Mouse (Mus musculus) left cerebral cortex, adult 18-20 months (tissue): ENCODE results near the gene Tmtc1. TPM values are rescaled to one million over a fixed set of nuclear protein-coding genes. Genes with fewer than 3 reads are reported as not detected.

Source experiments
- DNase-seq, 2 experiments: peaks; one replicate each; pipeline ENCODE4 v3.0.0; 2021 to 2022; ENCODE audit warnings: low spot score in 2 of 2, mixed read lengths in 1 of 2
- total RNA-seq, 2 experiments: library from RNA; stranded (reverse); gene quantifications; 2 replicates each; pipeline ENCODE4 v1.2.3; 2021

Tmtc1 gene
- total RNA-seq, 2 experiments from 2014 or later = 52.2 to 54.7 TPM

DNA sequence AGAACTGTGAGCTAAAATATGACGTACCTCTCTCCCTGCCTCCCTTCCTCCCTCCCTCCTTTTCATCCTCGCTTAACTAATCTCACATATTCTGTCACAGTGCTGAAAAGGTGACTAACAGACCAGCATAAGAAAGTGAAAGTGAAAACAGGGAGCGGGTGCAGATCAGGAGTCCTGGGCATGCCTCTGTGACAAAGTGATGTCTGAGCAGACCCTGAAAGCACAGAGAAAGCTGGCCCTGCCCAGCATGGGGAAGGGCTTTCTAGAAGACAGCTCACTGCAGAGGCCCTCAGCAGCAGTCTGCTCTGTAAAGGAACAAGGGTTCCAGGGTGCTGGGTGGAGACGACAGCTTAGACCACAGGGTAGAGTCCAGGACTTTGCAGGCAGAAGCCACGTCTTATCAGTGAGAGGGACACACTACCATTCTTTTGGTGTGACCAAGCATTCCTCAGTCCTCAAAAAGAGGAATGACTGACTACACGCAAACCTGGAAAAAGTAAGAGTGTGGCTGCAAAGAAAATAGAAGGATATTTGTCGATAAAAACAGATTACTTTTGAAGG, 7.7 kb downstream of the Tmtc1 start:
- DNase-seq = no peak

DNA sequence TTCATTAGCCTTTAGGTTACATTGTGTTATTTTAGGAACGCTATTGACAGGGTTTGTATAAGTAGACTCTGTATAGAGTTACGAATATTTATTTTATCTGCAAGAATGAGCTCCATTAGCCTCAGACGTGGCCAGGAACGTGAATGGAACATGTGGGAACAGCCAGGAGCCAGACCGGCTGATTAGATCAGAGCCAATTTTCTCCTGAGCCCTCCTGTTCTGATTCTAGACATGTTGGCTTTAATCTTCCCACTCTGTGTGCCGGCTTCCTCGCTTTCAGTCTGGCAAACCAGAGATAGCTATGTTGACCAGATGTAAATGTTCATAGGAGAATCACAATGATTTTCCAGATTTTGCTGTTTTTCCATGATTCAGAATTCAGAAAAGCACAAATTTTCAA, 22.6 kb downstream of the Tmtc1 start:
- no peak for DNase-seq

DNA sequence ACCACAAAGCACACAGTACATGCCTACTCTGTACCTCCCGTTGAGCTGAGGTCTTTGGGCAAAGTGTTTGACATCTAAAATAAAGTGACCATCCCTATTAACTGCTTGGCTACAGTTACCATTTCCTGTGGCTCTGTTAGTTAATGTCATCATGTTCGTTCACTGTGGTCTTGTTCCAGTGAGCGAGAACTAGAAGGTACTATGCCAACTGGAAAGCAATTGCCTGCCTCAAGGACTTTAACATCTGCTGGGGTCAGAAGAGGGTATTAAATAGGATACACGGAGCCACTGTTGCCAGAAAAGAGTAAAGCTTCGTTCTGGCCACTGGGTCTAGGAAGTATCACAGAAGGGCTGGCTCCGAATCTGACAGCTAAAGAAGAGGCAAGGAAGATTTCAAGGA, 23.8 kb downstream of the Tmtc1 start:
- DNase-seq = no peak

DNA sequence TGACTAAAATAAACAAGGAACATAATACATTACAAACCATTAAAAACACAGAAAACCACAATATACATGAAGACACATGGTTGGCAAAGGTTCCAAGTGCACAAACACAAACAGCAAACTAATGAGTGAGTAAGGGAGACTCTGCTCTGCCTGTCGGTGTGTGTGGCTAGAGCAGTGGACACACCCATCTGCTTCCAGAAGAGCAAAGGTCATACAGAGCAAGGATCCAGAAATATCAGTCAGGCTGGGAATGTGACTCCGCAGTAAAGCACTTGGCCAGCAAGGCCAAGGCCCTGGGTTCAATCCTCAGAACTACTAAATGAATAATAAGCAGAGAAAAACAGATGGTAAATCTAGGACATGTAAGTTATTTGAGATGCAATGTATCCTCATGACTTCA, 27.6 kb downstream of the Tmtc1 start:
- DNase-seq = no peak

DNA sequence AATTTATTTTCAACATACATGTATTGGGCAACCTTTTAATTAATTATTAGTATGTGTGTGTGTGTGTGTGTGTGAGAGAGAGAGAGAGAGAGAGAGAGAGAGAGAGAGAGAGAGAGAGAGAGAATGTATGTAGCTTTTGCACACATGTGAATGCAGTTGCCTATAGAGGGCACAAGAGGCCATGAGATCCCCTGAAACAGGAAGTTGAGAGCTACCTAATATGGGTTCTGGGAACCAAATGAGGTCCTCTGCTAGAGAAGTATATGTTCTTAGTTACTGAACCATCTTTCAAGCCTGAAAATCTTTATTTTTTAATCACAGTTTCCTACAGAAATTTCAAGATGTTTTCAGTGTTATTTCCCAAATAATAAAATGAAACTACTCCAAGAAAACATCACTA, 30.6 kb downstream of the Tmtc1 start:
- DNase-seq = no peak

DNA sequence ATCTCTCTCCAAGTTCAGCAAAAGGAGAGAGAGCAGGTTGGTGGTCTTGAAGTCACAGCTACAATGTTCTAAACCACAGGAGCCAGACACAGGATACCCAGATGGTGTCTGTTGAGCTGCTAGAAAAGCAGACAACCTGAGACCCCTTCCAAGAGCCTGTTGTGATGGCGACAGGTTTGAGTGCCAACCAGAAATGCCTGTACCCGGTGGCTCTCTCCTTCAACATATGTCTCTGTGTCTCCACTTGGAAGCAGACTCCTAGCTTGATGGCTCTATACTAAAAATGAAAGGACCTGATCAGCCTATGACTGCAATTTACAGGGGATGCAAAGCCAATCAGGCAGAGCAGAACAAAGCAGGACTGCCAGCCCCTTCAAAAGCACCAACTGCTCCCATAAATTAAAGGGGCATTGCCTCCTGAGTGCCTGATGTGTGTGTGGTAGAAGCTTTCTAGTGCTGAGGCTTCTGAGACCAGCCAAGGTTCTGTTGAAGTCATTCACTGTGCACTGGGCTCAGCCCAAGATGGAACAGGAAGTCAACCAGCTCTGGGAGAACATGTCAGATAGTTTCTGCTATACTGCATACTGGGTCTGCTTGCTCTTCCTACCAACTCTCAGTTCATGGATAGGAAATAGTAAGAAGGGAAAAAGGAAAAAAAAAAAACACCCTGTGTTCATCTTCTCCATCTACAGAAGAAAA, 37.2 kb downstream of the Tmtc1 start:
- DNase-seq = no peak

DNA sequence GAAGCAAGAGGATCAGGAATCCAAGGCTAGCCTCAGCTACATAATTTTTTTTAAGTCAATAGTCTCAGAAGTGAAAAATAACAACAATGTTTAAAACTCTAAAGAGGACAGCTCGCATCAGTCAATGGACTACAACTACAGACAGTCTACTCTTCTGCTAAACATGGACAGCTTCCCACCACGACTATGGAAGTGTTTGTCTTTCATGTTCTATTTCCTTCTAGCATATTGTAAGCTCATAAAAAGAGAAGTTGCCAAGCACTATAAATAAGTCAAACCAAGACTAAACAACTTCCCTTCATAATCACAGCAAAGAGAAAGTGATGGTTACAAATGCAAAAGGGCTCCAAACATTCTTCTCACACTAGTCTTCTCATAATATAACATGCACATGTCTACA, 38.6 kb downstream of the Tmtc1 start:
- DNase-seq = no peak

DNA sequence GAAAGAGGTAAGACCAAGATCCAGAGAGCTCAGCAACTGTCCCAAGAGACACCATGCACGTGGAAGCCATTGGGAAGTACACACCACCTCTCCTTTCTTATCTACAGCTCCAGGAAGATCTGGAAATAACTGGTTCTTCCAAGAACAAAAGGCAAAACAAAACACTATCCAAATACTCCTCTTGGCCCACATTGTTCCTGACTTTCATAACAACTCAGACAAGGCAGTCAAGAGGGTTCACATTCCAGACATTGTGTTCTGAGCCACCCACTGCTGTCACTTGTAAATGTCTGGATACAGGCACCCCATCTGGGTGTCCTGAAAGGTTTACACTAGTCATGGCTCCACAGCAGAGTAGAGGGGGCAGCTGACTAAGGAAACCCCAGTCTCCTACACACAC, 39.7 kb downstream of the Tmtc1 start:
- no peak for DNase-seq

DNA sequence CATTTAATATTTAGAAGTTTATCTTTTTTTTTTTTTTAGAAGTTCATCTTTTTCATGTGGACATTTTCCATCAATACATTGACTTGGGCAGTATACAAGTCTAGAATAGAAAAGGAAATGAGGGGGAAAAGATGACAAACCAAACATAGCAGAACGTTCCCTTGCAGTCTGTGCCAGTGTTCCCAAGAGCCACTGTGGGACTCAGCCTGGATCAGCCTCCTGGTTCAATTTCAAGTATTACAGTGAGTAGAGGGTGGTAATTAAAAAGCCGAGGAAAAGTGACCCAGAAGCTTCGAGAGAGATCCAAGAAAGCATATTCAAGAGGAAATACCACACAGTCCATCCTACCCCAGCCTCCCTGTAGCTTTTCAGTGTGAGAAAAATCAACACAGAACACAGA, 40.4 kb downstream of the Tmtc1 start:
- no peak for DNase-seq

DNA sequence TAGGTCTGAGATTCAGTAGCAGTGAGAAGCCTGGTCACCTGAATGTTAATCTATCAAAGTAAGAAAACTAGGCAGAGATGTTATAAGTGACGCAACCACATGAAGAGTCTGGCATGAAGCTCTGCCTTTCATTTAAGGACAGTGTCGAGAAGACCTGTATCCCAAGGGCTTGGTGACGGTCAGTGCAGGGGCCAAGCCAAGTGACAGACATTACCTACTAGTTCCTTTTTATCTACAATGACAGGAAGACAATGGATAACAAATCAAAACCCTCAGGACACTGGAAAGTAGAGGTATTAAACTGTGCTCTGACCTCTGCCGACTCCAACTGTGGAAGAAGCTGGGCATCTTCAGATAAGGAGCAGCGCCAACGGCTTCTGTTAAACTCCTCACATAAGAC, 43.2 kb downstream of the Tmtc1 start:
- no peak for DNase-seq

DNA sequence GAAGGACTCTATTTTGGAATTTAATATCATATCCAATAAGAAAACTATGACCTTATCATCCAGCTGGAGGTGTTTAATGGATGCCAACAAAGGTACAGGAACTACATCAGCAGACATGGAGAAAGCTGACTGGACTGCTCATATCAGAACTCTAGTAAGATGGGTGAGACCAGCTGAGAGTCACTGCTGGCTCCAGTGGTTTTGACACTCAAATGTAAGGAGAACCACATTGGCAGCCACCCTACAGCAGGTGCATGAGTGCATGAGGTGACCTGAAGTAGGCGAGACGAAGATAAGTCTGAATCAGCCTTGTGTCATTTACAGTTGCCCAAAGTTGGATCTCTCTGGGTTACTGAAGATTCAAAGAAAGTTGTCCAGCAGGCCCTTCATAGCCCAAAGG, 44.6 kb downstream of the Tmtc1 start:
- DNase-seq = no peak

DNA sequence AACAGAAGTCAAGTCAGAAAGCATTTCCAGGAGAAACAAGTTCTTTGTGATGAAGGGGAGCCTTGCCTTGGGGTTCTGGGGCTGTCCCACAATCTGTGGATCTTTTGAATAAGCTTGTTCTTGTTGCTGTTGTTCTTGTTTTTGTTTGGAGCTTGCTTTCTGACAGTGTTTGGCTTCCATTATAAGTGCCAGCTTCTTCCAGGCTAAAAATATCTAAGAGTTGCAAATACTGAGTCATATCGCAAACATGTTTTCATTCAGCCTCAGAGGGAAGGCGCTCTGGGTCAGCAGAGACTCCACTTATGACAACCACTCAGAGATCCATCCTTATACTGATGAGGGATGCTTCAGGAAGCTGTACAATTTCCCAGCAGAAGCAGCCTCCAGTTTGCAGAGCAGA, 45.3 kb downstream of the Tmtc1 start:
- no peak for DNase-seq

DNA sequence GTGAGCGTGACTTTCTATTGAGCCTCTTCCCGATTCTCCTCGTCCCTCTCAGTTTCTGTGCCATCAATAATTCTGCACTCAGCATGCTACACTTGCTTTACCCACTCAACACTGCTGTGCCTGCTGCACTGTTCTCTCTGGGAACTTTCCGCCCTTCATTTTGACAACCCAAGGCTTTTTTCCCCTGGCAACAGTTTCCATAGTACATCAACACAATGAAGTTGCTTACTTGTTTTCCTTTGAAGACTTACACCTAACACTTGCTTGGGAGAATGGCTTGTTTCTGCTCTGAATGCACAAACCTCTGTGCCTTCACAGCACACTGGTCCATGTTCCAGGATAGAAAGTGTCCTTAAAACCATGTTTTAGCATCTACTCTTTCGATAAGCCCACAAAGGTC, 46.9 kb downstream of the Tmtc1 start:
- no peak for DNase-seq

DNA sequence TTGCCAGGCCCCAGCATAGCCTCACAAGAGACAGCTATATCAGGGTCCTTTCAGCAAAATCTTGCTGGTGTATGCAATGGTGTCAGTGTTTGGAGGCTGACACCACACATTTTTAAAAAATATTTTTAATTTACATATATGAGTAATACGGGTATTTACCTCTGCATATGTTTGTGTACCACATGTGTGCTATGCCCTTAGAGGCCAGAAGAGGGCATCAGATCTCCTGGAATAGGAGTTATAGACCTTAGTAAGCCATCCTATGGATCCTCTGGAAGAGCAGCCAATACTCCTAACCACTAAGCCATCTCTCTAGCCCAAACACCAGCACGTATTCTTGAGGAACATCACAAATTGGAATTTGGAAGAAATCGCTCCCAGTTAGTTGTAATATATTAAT, 48.9 kb downstream of the Tmtc1 start:
- DNase-seq = no peak

DNA sequence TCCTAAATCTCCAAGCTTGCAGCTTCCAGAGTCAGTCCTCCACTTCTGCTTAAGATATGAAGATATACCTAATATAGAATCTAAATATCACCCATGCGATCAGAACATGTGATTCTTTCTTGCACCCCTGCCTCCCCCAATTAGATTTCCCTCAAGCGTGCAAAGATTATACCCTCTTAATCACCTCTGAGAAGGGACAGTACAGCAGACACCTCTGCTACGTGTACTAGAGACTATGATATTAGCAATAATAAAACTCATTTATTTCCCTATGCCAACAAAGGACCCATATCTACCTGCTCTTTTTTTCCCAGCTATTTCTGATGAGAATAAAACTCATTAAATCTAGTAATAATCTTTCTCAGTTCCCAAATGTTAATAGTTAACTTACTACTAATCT, 49.9 kb downstream of the Tmtc1 start:
- no peak for DNase-seq

DNA sequence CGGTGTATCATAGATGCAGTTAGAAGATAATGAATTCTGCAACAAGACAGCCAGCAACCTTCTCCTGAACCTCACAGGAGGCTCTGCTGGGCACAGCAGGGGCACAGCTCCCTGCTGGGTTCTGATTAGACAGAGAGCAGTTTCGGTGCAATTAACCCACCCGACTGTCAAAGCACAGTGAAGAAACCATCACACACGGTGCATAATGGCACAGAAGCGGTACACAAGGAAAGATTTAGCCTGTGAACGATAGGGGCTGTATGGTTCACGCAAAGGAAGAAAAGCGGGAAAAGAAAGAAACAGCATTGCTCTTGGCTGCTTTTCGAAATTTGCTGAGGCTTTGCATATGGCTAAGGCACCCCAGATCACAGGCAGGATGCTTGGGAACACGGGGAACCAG, 52.0 kb downstream of the Tmtc1 start:
- DNase-seq = no peak

DNA sequence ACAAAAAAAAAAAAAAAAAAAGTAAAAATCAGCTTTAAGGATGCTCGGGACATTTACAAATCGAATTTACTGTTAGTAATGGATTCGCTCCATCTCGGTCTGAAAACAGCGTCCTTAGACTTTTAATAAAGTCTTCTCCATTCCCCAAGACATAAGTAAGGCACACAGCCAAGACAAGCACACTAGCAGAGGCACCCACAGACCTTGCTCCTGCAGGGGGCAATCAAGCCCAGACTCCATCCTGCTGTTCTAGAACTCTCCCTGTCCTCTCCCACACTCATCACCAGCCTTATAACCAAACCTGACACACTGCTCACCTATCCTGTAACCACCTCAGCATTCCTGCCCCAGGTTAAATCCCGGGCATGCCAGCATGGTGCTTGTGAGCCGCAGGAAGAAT, 52.9 kb downstream of the Tmtc1 start:
- DNase-seq = no peak

DNA sequence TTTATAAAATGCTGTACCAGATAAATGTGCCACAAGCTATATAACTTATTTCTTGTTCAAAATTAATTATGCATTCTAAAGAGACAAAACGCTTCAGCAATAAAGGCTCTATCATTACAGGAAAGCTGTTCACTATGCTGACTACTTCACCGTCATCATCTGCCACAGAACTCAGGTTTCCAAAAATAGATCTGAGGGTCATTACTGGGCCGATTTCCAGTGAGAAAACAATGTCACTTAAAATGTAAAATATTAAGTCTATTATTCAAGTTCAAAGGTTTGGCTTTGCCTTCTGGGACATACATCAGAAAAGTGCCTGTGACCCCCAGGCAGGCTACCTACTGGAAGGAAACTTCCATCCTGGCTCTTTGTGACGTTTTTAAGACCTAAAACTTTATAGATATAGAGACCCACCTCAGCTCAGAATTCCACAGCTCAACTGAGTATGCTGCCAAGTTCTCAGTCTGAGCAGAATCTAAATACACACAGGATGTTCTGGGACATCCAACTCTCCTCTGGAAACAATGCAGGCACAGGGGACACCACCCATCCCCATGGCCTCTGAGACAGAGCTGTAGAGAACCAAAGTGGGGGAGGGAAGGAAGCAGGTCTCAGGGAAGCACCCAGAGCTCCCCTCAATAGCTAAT, 53.4 kb downstream of the Tmtc1 start:
- DNase-seq = no peak

DNA sequence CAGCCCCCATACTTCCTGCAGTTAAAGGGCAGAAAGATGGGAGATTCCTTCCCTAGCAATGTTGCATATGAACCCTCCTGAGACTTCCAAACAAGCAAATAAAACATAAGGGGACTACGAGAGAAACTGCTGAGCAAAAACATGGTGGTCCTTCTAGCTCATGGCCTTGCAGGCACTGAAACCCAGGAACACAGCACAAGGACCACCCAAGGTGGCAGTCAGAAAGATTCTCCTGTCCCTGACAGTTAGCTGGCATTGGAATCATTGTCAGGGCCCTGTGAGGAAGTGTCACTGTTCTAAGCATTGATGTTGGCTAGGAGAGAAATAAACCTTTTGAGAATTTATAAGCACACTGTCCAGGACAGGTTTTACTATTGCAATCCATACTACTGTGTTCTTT, 56.2 kb downstream of the Tmtc1 start:
- no peak for DNase-seq

DNA sequence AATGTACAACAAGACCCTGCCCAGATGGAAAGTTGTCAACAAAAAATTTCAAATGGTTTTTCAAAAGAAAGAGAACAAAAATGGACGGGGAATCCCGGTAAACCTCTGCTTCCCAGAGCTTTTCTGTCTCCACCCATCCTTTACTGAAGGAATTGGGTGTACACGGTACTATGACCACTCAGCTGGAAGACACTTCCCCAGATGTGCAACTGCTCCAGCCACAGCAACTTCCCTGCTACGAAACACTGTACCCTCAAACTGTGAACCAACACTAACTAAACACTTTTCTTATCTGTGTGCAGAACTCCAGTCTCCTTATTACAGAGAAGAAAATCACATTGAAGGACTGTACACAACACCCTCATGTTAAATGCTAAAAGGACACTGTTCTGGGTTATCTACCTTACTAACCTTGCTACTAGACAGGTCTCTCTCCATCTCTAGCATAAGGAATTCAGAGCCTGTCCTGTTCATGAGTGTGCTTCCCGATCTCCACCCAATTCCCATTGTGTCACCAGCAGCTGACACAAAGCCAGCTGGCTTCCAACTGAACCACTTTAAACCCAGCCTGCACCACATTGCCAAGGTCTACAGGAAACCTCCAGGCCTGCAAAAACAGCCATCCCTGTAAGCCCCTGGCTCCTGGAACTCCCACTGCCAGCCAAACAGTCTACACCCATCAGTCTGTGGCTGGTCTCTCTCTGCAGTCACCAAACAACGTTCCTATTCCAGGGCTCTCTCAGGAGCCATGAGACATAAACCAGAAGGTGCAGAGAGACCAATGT, 59.9 kb downstream of the Tmtc1 start:
- DNase-seq = peak in 1 of 2 experiments; percentile 30

DNA sequence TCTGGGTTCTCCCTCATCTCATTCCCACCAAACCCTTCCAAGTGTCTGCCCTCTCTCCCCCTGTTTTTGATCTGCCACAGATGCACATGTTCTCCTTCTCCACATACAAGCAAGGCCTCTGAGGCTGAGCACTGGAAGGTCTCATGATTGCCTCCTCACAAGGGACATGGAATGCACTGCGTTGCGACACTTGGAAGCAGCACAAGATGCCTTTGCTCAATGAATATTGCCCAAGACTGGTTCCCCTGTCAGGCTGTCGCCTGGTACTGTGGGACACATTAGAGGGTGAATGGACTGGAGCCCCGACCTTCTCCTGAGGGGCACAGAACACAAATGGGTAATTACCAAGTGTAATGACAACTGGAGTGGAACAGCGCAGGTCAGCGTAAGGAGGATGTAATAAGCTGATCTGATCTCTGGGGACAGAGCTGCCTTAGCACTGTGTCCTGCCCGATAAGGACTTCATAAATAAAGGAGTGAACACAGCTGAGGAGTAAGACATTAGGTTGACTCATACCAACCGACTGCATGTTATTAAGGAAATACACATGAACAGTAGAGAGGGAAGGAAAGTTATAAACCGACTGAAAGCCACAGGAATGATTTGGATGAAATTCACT, 62.9 kb downstream of the Tmtc1 start:
- DNase-seq = no peak
